ENCODE assay signal across 9 mouse cellular contexts in the genomic region with DNA sequence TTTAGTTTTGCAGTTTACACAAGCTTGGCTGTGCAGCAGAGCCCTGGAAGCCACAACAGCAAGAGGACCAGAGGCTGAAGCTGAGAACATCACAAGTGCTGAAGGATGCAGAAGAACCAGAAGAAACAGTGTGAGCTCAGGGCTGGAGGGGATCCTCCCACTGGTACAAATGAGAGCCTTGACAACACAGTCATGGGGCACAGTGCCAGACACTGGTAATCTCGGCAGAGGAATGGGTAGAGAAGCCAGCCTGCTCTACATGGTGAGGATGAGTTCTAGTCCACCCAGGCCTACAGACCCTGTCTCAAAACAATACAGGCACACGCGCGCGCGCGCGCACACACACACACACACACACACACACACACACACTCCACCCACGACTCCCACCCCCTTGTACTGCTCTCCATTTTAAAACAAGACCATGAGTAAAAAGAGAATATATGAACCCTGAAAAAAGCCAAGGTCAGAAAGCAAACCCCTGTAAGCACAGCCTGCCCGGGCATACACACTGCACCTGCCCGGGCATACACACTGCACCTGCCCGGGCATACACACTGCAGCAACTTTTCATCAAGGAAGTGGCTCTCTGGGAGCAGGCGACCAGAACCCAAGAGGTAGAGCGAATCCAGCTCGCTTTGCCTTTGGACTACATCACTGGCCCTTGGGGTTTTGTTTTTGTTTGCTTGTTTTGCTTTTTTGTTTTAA. TPM values are rescaled to one million over a fixed set of nuclear protein-coding genes. Genes with fewer than 3 reads are reported as not detected.
DNase-seq lines count a peak whose midpoint lies in the region; TF ChIP-seq lines count a peak whose summit lies in the region.
"Had no signal": no experiment of that assay in that cellular context is flagged by ENCODE, and none has a peak within 500 bp of the region (broad histone marks: within the 10 kb centered on the region; RNA-seq: fewer than 3 reads in every experiment).

No protein-coding gene starts in this region.

- no peak for TF ChIP-seq CTCF in gastrocnemius, adult 2 months (IDR thresholded peaks at IDR 0.05)

- no peak overlapping the region for H3K4me3 ChIP-seq in gastrocnemius, adult 2 months
- H3K4me3 ChIP-seq: liver, embryonic 15.5 days had no signal

- peak overlapping the region; percentile 38; the same call in 1 of the 2 replicates for H3K27ac ChIP-seq in gastrocnemius, adult 2 months

- DNase-seq in gastrocnemius, adult 2 months: peak; percentile 54
- DNase-seq in gastrocnemius, postnatal 14 days: no peak
- peak; percentile 32 for DNase-seq in ovary, postnatal 36 days (ENCODE audit: low spot score)
- no peak for DNase-seq in ovary, postnatal 14 days (ENCODE audit: low spot score)
- peak; percentile 37 for DNase-seq in cerebellum, adult 11 months
- peak; percentile 22 for DNase-seq in naive thymus-derived CD4-positive, alpha-beta T cell, adult 2 months (ENCODE audit: low read depth)
- DNase-seq in embryo, embryonic 9.5 days (ENCODE audit: extremely low spot score): no peak
- no peak for DNase-seq in testis, postnatal 14 days (ENCODE audit: low spot score)

- intact Hi-C loops in gastrocnemius, adult 2 months (cut with DNase I): no loop called here
- intact Hi-C loops in gastrocnemius, postnatal 14 days (cut with DNase I; ENCODE audit: low total_unique reads): no loop called here

RNA-seq across cellular contexts. Expression of a gene that starts 39.9 kb away (rescaled TPM):
- 10 to 100 TPM; 24.1 to 37.5 TPM for total RNA-seq in gastrocnemius, adult 2 months (2021)
- 10 to 100 TPM; 25.2 to 30.5 TPM for total RNA-seq in gastrocnemius, postnatal 14 days (2021)

Comparison
In these comparisons a context has a peak if more than half of its experiments do, and no peak if none do; other contexts are left out.
1. DNase-seq: peak in gastrocnemius, adult 2 months (single experiment), ovary, postnatal 36 days (single experiment), cerebellum, adult 11 months (single experiment) and naive thymus-derived CD4-positive, alpha-beta T cell, adult 2 months (single experiment); none in gastrocnemius, postnatal 14 days (single experiment), ovary, postnatal 14 days (single experiment), embryo, embryonic 9.5 days (single experiment) and testis, postnatal 14 days (single experiment).